Comparison of ENCODE assay signal across 15 mouse cellular contexts in genomic region chr2:167453814-167454213, GRCm38 (mm10). TPM values are rescaled to one million over a fixed set of nuclear protein-coding genes. Genes with fewer than 3 reads are reported as not detected.
A peak's percentile ranks its signal among the peaks of the same experiment; 100 is the strongest.
DNase-seq lines count a peak whose midpoint lies in the region; ATAC-seq lines count a peak whose summit lies in the region.
"Had no signal": no experiment of that assay in that cellular context is flagged by ENCODE, and none has a peak within 500 bp of the region (broad histone marks: within the 10 kb centered on the region; RNA-seq: fewer than 3 reads in every experiment).

No protein-coding gene starts in this region.

- no peak for ATAC-seq in heart, embryonic 11.5 days (replicated peaks; ENCODE audit: insufficient number of reproducible peaks, low FRiP score, low TSS enrichment)
- ATAC-seq: intestine, embryonic 16.5 days had no signal

- peaks cover 35% of the 10 kb centered on the region for H3K36me3 ChIP-seq in heart, embryonic 11.5 days (ENCODE audit: control insufficient read depth, insufficient read depth, low read length)

- no peak overlapping the region for H3K27ac ChIP-seq in heart, embryonic 11.5 days (ENCODE audit: low read depth, low read length)
- H3K27ac ChIP-seq: heart, embryonic 15.5 days; hindbrain, embryonic 12.5 days had no signal

- H3K4me3 ChIP-seq in heart, embryonic 11.5 days (ENCODE audit: low read depth, low read length): no peak overlapping the region
- H3K4me3 ChIP-seq: heart, embryonic 15.5 days; hindbrain, embryonic 12.5 days; limb, embryonic 12.5 days had no signal

- WGBS in heart, embryonic 11.5 days (ENCODE audit: insufficient replicate concordance): 89% methylated on average over 3 of the region's 3 CpGs

- no peak overlapping the region for H3K9ac ChIP-seq in heart, embryonic 11.5 days (ENCODE audit: low read depth, low read length)
- H3K9ac ChIP-seq: heart, embryonic 15.5 days; hindbrain, embryonic 12.5 days; limb, embryonic 12.5 days had no signal

- H3K4me1 ChIP-seq in heart, embryonic 11.5 days (ENCODE audit: control insufficient read depth, insufficient read depth, low read length): no peaks in the 10 kb centered on the region
- H3K4me1 ChIP-seq: heart, embryonic 15.5 days; hindbrain, embryonic 12.5 days; limb, embryonic 12.5 days had no signal

- no peak overlapping the region for H3K4me2 ChIP-seq in heart, embryonic 11.5 days
- H3K4me2 ChIP-seq: heart, embryonic 15.5 days; hindbrain, embryonic 12.5 days; limb, embryonic 12.5 days had no signal

- no peaks in the 10 kb centered on the region for H3K27me3 ChIP-seq in heart, embryonic 11.5 days (ENCODE audit: control insufficient read depth, insufficient read depth, low read length)
- H3K27me3 ChIP-seq: heart, embryonic 15.5 days; hindbrain, embryonic 12.5 days; limb, embryonic 12.5 days had no signal

- H3K9me3 ChIP-seq in heart, embryonic 11.5 days (replicated peaks; ENCODE audit: control insufficient read depth, low read length): no peaks in the 10 kb centered on the region
- H3K9me3 ChIP-seq: heart, embryonic 15.5 days; hindbrain, embryonic 12.5 days; limb, embryonic 12.5 days had no signal

- peak; percentile 56 for DNase-seq in adrenal gland, postnatal 10 days
- DNase-seq in adrenal gland, adult 18-20 months (ENCODE audit: low spot score in 2 of 2): no peak
- peak; percentile 62 for DNase-seq in kidney, postnatal 10 days
- no peak for DNase-seq in kidney, adult 11 months
- DNase-seq in lung, postnatal 14 days: peak; percentile 25
- DNase-seq in lung, postnatal 10 days: no peak
- DNase-seq in cerebellum, postnatal 10 days: peak; percentile 79 to 83
- DNase-seq: adrenal gland, adult 2 months; lung, adult 2 months; thymus, adult 18-20 months had no signal

RNA-seq across cellular contexts. Expression of gene Slc9a8, which starts 32.3 kb away (rescaled TPM):
- 10 to 100 TPM; 28.8 to 37.0 TPM for total RNA-seq in adrenal gland, postnatal 10 days (2021)
- 10 to 100 TPM; 32.6 to 33.1 TPM for total RNA-seq in adrenal gland, adult 18-20 months (2021)
- polyA plus RNA-seq in heart, embryonic 11.5 days (2014; fragmentation: Nextera tagmentation; extraction: Ambion mirVana): 19.9 and 21.6 TPM in 2 replicates

RNA-seq across cellular contexts. Expression of gene Rnf114, which starts 38.6 kb away (rescaled TPM):
- 10 to 100 TPM; 51.0 to 55.9 TPM for total RNA-seq in adrenal gland, postnatal 10 days (2021)
- total RNA-seq in adrenal gland, adult 18-20 months (2021): 100 to 1,000 TPM in 1 of 2 experiments, 10 to 100 TPM in 1; 88.3 to 103 TPM
- 58.9 and 68.6 TPM in 2 replicates for polyA plus RNA-seq in heart, embryonic 11.5 days (2014; fragmentation: Nextera tagmentation; extraction: Ambion mirVana)

RNA-seq across cellular contexts. Expression of gene Spata2, which starts 38.9 kb away (rescaled TPM):
- 10 to 100 TPM; 26.5 to 28.9 TPM for total RNA-seq in adrenal gland, postnatal 10 days (2021)
- 10 to 100 TPM; 41.1 to 42.8 TPM for total RNA-seq in adrenal gland, adult 18-20 months (2021)
- polyA plus RNA-seq in heart, embryonic 11.5 days (2014; fragmentation: Nextera tagmentation; extraction: Ambion mirVana): 12.3 and 13.8 TPM in 2 replicates

Comparison
In these comparisons a context has a peak if more than half of its experiments do, and no peak if none do; other contexts are left out.
1. DNase-seq: peak in adrenal gland, postnatal 10 days (single experiment), kidney, postnatal 10 days (single experiment), lung, postnatal 14 days (single experiment) and cerebellum, postnatal 10 days (2 of 2); none in adrenal gland, adult 18-20 months (0 of 2), kidney, adult 11 months (single experiment) and lung, postnatal 10 days (single experiment).